Mouse (Mus musculus): Measurements from ENCODE around the gene Id1.

GRCm38 (mm10) chr2:152741153-152742041 is 5.3 kb downstream of the Id1 start:
- TF ChIP-seq MAX (IDR thresholded peaks at IDR 0.05; ENCODE audit: low read length) = no peak
- TF ChIP-seq BHLHE40 (IDR thresholded peaks at IDR 0.05; ENCODE audit: low read depth, low read length) = no peak
- no peak for TF ChIP-seq GABPA (IDR thresholded peaks at IDR 0.05; ENCODE audit: insufficient replicate concordance, low read depth, low read length)
- TF ChIP-seq JUN (IDR thresholded peaks at IDR 0.05; ENCODE audit: insufficient read depth, low read depth, low read length) = no peak
- TF ChIP-seq CTCF (conservative IDR thresholded peaks at IDR 0.05 in 1 of 2, IDR thresholded peaks at IDR 0.05 in 1 of 2; ENCODE audit: low read depth in 2 of 2, low read length in 2 of 2) = no peak
- no peak for TF ChIP-seq MYC (IDR thresholded peaks at IDR 0.05; ENCODE audit: low read depth, low read length)
- no peak for TF ChIP-seq TBP (conservative IDR thresholded peaks at IDR 0.05; ENCODE audit: low read depth, low read length)
- TF ChIP-seq TCF12 (IDR thresholded peaks at IDR 0.05; ENCODE audit: low read depth, low read length) = no peak
- no peak for TF ChIP-seq KAT2A (IDR thresholded peaks at IDR 0.05; ENCODE audit: insufficient replicate concordance, low read length)
